Mouse (Mus musculus): ENCODE measurements around the gene Mipep.

The Mipep gene

GRCm38 (mm10) chr14:60802026-60802425 lies 17.7 kb downstream of the Mipep start:
- DNase-seq (ENCODE audit: low spot score in 2 of 2) = no peak

GRCm38 (mm10) chr14:60804978-60805377 lies 20.6 kb downstream of the Mipep start:
- DNase-seq (ENCODE audit: low spot score in 2 of 2) = no peak

- DNase-seq (ENCODE audit: low spot score in 2 of 2) = no peak
Measured at GRCm38 (mm10) chr14:60805871-60806270, 21.5 kb downstream of the Mipep start.

GRCm38 (mm10) chr14:60806891-60807344 lies 22.5 kb downstream of the Mipep start:
- DNase-seq (ENCODE audit: low spot score in 2 of 2) = no peak

GRCm38 (mm10) chr14:60809881-60810280 lies 25.5 kb downstream of the Mipep start:
- no peak for DNase-seq (ENCODE audit: low spot score in 2 of 2)

GRCm38 (mm10) chr14:60811547-60811946 lies 27.2 kb downstream of the Mipep start:
- DNase-seq (ENCODE audit: low spot score in 2 of 2) = no peak

GRCm38 (mm10) chr14:60815098-60815497 lies 30.7 kb downstream of the Mipep start:
- no peak for DNase-seq (ENCODE audit: low spot score in 2 of 2)

GRCm38 (mm10) chr14:60818045-60818444 lies 33.7 kb downstream of the Mipep start:
- no peak for DNase-seq (ENCODE audit: low spot score in 2 of 2)

- no peak for DNase-seq (ENCODE audit: low spot score in 2 of 2)
Measured at GRCm38 (mm10) chr14:60830096-60830495, 45.7 kb downstream of the Mipep start.

- DNase-seq (ENCODE audit: low spot score in 2 of 2) = no peak
Measured at GRCm38 (mm10) chr14:60836709-60837108, 52.3 kb downstream of the Mipep start.

GRCm38 (mm10) chr14:60839654-60840053 lies 55.3 kb downstream of the Mipep start:
- DNase-seq (ENCODE audit: low spot score in 2 of 2) = no peak

GRCm38 (mm10) chr14:60841977-60842659 lies 57.7 kb downstream of the Mipep start:
- no peak for DNase-seq (ENCODE audit: low spot score in 2 of 2)

GRCm38 (mm10) chr14:60843596-60843995 lies 59.2 kb downstream of the Mipep start:
- DNase-seq (ENCODE audit: low spot score in 2 of 2) = no peak

GRCm38 (mm10) chr14:60845261-60846045 lies 61.1 kb downstream of the Mipep start:
- DNase-seq (ENCODE audit: low spot score in 2 of 2) = no peak

- DNase-seq (ENCODE audit: low spot score in 2 of 2) = no peak
Measured at GRCm38 (mm10) chr14:60846174-60846573, 61.8 kb downstream of the Mipep start.

GRCm38 (mm10) chr14:60848194-60848593 lies 63.8 kb downstream of the Mipep start:
- DNase-seq (ENCODE audit: low spot score in 2 of 2) = no peak

- DNase-seq (ENCODE audit: low spot score in 2 of 2) = no peak
Measured at GRCm38 (mm10) chr14:60850101-60850500, 65.7 kb downstream of the Mipep start.

- no peak for DNase-seq (ENCODE audit: low spot score in 2 of 2)
Measured at GRCm38 (mm10) chr14:60851632-60852031, 67.3 kb downstream of the Mipep start.

- no peak for DNase-seq (ENCODE audit: low spot score in 2 of 2)
Measured at GRCm38 (mm10) chr14:60856199-60856912, 72.0 kb downstream of the Mipep start.

GRCm38 (mm10) chr14:60856913-60857300 lies 72.5 kb downstream of the Mipep start:
- DNase-seq (ENCODE audit: low spot score in 2 of 2) = no peak

GRCm38 (mm10) chr14:60863396-60863795 lies 79.0 kb downstream of the Mipep start:
- no peak for DNase-seq (ENCODE audit: low spot score in 2 of 2)

GRCm38 (mm10) chr14:60866399-60866798 lies 82.0 kb downstream of the Mipep start:
- DNase-seq (ENCODE audit: low spot score in 2 of 2) = no peak

All from spleen, postnatal 10 days (tissue).